Mouse (Mus musculus) heart, adult 8-10 months (tissue): ENCODE data around the gene Mapkapk2. TPM values are rescaled to one million over a fixed set of nuclear protein-coding genes. Genes with fewer than 3 reads are reported as not detected.
A peak's percentile ranks its signal among the peaks of the same experiment; 100 is the strongest.

ENCODE experiments used
- DNase-seq: peaks from one replicate; pipeline ENCODE4 v3.0.0; 2022; ENCODE audit warnings: low spot score
- total RNA-seq, 4 experiments: library from RNA; stranded (reverse); gene quantifications; 2 replicates each; pipeline ENCODE4 v1.2.4; 2022

Gene Mapkapk2
- total RNA-seq, 4 experiments from 2014 or later, result 303 to 326 (median 315) TPM

GRCm38 (mm10) chr1:131110525-131111106 lies 13.0 kb upstream of the Mapkapk2 start:
- peak; percentile 53 for DNase-seq

DNA sequence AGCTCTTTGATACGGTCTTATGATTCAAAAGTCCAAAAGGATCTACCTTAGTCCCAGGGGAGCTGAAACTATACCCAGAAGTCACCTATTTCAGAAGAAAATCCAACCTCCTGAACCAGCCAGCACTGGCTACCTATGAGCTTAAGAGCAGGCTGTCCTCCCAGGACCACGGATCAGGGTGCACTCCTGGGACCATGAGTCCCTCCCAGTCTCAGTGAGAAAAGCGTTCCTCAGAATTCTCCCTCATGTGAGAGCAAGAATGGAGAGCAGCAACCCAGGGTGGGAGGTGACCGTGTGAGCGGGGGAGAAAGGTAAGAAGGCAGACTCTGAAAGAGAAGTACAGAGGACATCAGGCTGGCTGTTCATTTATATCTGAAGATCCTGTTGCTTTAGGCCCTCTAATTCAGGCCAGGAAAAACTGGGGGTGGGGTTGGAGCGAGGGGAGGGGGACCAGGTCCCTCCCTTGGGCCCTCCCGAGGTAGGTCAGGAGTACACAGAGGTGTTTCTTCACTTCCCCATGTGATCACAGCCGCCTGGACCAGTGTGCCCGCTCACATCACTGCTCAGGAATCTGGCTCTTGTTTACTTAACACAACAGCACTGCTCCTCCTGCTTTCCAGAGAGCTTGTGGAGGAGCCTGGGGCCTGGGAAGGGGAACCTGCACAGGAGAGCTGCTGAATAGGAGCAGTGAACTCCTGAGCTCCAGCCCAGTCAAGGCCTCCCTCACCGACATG lies 10.1 kb upstream of the Mapkapk2 start:
- DNase-seq, result no peak

GRCm38 (mm10) chr1:131103776-131104424 lies 6.3 kb upstream of the Mapkapk2 start:
- DNase-seq, result no peak

GRCm38 (mm10) chr1:131100808-131101207 lies 3.2 kb upstream of the Mapkapk2 start:
- no peak for DNase-seq

DNA sequence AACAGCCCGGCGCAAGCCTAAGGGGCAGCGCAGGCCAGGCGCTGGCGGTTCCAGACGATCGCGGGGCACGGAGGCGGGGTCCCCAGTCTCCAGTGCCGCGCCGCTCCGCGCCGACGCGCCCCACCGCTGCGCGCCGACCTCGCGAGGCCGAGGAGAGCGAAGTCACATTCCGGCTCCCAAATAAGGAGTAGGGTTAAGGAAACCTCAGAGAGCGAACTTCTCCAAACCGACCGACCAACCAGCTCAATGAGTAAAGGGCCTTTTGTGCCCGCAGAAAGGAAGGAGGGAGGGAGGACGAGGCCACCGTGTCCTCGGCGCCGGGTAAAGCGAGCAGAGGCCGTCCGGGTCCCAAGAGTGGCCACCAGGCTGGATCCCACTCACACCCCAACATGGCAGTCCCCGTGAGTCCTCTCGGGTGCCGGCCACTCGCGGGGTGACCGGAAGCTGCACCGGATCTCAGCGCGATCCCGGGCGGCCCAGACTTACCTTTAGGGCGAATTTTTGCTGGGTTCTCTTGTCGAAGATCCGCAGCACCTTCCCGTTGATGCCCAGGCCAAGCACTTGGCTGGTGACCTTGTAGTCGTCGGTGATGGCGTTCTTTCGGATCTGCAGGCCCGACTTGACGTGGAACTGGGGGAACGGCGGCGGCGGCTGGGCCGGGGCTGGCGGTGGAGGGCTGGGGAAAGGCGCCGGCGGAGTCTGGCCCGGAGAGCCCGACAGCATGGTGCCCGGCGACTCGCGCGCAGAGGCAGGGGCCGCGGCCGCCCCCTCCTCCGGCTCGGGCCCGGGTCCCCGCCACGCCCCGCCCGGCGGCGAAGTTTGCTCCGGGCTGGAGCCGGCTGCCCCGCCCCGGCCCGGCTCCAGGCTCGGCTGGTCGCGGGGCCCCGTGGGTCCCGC lies 575 bp downstream of the Mapkapk2 start:
- peak; percentile 55 for DNase-seq

DNA sequence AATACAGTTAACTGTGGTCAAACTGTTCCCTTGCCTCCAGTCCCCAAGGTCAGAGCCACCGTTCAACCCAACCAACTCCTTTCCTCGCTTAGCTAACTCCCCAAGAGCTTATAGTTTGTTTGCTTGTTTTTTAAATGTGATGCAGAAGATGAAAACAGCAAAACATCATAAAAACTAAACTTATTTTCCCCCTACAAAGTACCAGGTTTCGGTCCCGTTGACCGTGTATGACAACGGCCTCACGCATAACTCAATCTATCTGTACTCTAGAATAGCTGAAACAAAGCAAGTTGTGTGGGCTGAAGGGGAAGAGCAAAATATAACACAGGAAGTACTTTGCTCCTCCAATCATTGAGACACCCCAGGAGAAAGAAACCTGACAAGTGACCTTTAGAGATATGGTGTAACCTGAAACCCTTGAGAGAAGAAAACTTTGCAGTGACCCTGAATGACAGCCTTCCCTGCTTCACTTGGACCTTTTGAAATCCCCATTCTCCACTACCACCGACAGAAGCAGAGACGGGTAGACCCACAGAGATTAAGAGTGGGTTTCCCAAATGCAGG lies 1.4 kb downstream of the Mapkapk2 start:
- DNase-seq, result no peak

DNA sequence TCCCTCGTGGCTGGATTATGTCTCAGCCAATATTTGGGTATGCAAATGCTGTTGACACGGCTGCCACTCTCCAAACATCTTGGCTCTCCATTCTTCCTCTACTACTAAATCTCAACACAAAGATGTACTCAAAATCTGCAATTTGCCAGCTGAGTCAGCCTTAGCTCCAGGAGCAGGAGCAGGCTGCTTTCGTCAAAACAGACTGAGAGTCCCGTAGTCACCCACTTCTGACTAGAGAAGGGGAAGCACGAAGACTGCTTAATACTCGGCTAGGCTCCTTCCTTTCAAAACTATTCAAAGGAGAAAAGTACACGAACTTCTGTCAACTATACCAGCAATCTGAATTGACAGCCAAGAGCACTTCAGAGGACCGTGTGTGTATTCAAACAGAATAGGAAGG lies 2.1 kb downstream of the Mapkapk2 start:
- DNase-seq, result no peak

DNA sequence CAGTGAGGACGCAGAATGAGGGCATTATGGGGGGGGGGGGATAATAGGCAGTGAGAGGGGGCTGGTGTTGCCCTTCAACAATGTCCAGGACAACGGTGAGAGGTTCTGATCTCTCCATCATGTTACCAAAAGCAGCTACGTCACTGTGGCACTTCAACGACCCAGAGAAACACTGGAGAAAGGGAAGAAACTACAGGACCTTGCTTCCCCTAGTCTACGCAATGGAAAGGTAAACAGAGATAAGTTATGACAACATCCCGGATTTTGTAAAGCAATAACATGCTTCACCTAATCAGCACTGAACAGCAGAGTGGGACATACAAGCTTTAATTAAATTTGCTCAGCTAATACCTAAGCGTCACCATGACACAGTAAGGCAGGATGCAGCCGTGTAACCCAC lies 3.7 kb downstream of the Mapkapk2 start:
- no peak for DNase-seq

GRCm38 (mm10) chr1:131092846-131093245 lies 4.8 kb downstream of the Mapkapk2 start:
- DNase-seq, result no peak

- DNase-seq, result no peak
These were observed 5.5 kb downstream of the Mapkapk2 start for GRCm38 (mm10) chr1:131092173-131092572.

- peak; percentile 40 for DNase-seq
These were observed 6.1 kb downstream of the Mapkapk2 start for GRCm38 (mm10) chr1:131091481-131091880.

GRCm38 (mm10) chr1:131090877-131091276 lies 6.7 kb downstream of the Mapkapk2 start:
- no peak for DNase-seq

GRCm38 (mm10) chr1:131090261-131090660 lies 7.4 kb downstream of the Mapkapk2 start:
- peak; percentile 56 for DNase-seq

DNA sequence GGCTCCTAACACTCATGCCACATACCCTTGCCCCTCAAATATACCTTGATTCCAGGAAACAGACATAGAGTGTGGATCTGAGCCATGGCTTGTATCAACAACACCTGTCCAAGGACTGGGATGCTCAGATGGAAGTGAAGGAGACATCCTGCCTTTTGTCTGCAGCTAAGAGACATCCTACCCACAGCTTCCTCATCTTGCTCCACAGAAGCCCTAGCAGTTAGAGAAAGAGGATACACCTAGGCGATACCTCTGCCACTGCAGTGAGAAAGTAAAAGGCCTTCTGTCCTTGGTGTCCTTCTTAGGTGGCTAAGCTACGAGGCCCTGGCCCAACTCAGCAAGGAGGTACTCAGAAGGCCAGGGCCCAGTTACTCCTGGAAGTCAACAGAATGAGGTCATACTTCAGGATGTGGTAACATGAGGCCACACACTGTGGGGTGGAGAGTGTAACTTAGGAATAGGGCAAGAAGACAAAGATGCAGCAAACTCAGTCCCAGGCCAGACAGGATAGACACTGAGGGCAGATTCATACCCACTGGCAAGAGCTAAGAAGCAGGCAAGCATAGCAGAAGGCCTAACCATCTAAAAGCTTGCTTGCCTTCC lies 8.0 kb downstream of the Mapkapk2 start:
- DNase-seq, result peak; percentile 52

- no peak for DNase-seq
These were observed 9.1 kb downstream of the Mapkapk2 start for GRCm38 (mm10) chr1:131088547-131088946.

DNA sequence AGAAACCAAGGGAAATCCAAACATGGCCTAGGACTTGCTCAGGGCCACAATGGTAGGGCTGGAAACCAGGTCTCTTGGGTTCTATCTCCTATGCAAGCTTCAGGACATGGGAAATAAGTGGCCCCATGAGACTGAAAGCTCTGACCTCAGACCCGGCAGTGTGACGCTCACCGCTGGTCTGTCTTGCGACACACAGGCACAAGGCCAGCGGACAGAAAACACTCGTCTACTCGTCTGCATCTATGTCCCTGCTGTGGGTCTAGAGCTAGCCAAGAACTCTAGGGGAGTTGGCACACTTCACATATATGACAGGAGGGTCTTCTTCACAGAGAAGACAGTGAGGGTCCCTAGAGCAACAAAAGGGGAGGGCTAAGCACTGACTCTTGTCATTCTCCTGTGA lies 10.7 kb downstream of the Mapkapk2 start:
- DNase-seq, result peak; percentile 53

- no peak for DNase-seq
These were observed 11.5 kb downstream of the Mapkapk2 start for GRCm38 (mm10) chr1:131085957-131086739.

GRCm38 (mm10) chr1:131085272-131085671 lies 12.4 kb downstream of the Mapkapk2 start:
- DNase-seq, result no peak

GRCm38 (mm10) chr1:131084289-131084688 lies 13.3 kb downstream of the Mapkapk2 start:
- peak; percentile 55 for DNase-seq

- DNase-seq, result no peak
These were observed 14.0 kb downstream of the Mapkapk2 start for GRCm38 (mm10) chr1:131083609-131084008.
